Mouse (Mus musculus) cerebellum, adult 9-10 months (tissue): ENCODE measurements at regions not wholly inside any gene's neighbourhood (a gene's known extent, or its start where the extent isn't known, plus 50 kb on each side); places are given as distances from the start of the nearest gene placed in this dataset.
"Not testable (repeated sequence)": the region's sequence is repeated elsewhere in the genome, so short reads cannot be mapped to it uniquely, and the experiment has no call there.

Experiments used
- DNase-seq: peaks from one replicate; pipeline ENCODE4 v3.0.0; 2022

- peak; percentile 41 for DNase-seq
Observed at GRCm38 (mm10) chr4:143055371-143055770, 157.4 kb downstream of the Prdm2 start.

DNA sequence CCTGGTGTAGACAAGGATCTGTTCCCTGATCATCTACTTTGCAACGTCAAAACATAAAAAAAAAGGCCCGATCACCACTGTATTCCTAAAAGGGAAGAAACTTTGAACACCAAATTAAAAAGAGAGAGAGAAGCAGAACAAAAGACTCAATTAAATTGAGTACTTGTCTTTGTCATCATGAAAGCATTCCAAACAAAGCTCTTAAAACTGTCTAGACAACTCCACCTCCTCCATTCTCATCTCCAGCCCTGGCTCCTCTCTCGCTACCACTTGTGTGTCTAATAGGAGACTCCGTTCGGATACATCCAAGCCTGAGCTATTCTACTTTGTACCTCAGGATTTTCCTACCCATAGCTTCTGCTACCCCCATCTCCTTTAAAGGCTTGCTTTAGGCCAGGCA, 159.8 kb downstream of the Prdm2 start:
- DNase-seq, result no peak

GRCm38 (mm10) chr4:143051205-143051604, 161.6 kb downstream of the Prdm2 start:
- no peak for DNase-seq

GRCm38 (mm10) chr4:143045245-143045644, 167.6 kb downstream of the Prdm2 start:
- DNase-seq, result no peak

DNA sequence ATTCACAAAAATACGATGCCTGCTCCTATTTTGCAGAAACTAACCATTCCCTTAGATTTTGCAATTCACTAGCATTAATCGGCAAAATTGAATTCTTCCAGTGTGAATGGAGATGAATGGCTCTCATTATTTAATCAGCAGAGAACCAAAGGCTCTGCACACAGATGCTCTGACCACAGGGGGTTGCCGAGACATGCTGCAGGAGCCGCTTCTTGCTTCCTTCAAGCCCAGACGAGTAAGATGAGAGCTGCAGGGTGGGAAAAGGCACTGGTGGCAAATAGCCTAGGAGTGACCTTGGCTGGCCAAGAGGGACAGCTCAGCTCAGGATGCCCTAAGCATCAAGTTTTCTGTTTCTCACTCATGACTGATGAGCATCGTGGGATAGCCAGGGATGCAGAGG, 170.0 kb downstream of the Prdm2 start:
- DNase-seq, result peak; percentile 77

DNA sequence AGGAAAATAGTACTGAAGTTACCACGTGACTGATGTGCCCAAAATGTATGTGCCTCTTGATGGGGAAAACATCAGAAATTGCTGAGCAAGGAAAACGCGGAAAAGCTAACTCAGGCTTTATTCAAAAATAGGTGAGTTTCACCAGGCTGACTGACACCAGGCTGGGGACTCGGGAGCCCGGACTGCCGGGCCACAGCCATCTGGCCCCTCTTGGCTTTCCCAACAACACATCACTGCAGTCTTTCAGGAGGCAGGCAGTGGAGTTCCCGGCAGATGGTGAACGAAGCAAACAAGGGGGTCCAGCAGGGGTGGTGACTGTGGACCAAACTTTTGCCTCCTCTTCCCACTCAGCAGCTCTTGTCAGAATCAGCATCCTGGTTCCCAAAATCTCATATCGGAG, 174.2 kb downstream of the Prdm2 start:
- DNase-seq, result no peak

- DNase-seq, result no peak
Observed at GRCm38 (mm10) chr4:143036704-143037103, 176.1 kb downstream of the Prdm2 start.

DNA sequence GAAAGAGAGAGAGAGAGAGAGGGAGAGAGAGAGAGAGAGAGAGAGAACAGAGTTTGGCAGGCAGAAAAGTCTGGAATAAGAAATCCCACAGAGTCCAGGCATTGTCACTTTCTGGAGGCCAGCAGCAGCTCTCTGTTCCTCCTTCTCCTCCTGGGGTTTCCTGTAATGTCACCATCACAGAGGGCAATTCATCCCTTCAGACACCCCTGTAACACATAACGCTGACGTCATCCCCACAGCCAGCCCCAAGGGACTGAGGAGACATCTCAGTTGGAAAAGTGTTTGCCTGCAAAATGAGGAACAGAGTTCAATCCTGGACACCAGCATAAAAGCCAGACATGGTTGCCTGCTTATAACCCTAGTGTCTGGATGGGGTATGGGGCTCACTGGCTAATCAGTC, 177.7 kb downstream of the Prdm2 start:
- not testable (repeated sequence) for DNase-seq

GRCm38 (mm10) chr4:143034324-143034723, 178.5 kb downstream of the Prdm2 start:
- DNase-seq, result not testable (repeated sequence)

DNA sequence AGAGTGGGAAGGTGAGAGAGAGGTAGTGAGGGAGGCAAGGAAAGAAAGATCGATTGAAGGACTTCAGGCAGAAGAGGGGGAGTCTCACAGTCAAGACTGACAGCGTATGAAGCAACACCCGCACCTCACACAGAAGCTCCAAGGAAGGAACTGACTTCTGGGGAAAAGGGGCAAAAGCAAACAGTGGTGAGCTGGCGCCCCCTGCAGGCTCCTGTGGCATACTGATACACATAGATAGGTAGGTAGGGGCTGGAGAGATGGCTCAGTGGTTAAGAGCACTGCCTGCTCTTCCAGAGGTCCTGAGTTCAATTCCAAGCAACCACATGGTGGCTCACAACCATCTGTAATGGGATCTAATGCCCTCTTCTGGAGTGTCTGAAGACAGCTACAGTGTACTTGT, 183.0 kb downstream of the Prdm2 start:
- DNase-seq, result not testable (repeated sequence)

- peak; percentile 54 for DNase-seq
Observed at GRCm38 (mm10) chr4:143027292-143027691, 185.5 kb downstream of the Prdm2 start.

GRCm38 (mm10) chr4:143021242-143021881, 191.4 kb downstream of the Prdm2 start:
- peak; percentile 59 for DNase-seq

GRCm38 (mm10) chr4:143020658-143021057, 192.1 kb downstream of the Prdm2 start:
- DNase-seq, result no peak

DNA sequence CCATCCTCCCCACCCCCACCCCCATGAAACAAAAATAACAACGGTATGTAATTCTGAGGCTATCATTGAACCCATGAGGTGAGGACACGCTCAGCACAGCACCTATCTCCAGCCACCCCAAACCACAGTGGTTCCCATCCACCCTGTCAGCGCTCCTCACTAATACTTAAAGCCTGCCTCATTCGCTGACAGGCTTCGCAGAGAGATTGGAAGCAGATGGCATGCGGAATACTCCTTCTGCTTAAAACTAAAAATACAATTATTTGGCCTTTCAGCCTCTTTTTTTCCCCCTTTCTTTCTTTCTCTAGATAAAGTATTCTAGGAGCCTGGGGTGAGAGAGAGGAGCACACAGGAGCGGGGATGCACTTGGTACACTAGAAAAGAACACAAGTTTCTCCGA, 199.9 kb downstream of the Prdm2 start:
- DNase-seq, result no peak

DNA sequence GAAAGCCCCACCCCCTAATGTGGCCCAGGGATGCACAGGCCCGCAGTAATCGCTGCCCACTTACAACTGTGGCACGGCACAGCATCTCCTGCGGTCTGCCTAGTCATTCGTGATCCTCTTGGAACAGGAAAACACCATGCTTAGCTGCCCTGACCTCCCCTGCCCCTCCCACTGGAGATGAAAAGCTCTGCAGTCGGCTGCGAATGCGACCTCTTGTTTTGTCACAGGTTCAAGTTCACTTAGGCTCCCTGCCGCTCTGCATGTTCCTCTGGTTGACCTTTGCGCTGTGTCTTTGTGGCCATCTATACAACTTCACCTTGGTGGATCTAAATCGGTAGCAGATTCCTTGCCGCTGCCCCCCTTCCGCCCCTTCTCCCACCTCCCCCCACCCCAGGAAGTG, 210.8 kb downstream of the Prdm2 start:
- no peak for DNase-seq

DNA sequence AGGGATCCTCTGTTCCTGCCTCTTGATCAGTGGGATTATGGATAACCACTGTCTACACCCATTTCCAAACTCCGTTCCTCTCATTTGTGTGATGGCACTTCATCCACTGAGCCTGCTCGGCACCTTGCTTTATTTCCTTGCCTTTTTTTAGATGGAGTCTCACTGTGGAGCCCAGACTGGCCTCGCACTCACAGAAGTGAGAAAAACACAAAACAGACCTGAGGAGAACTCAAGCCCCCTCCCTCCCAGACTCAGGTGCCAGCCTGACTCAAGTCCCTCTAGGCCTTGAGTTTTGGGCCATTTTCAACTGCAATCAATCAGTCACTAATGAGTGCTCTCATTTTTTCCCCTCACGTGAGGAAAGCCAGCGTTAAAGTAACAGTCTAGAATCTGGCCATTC, 211.3 kb downstream of the Prdm2 start:
- DNase-seq, result no peak

- DNase-seq, result peak; percentile 14
Observed at GRCm38 (mm10) chr4:142996406-142996805, 216.4 kb downstream of the Prdm2 start.

- no peak for DNase-seq
Observed at GRCm38 (mm10) chr4:142991401-142991800, 221.4 kb downstream of the Prdm2 start.

- no peak for DNase-seq
Observed at GRCm38 (mm10) chr4:142989175-142989574, 223.6 kb downstream of the Prdm2 start.

DNA sequence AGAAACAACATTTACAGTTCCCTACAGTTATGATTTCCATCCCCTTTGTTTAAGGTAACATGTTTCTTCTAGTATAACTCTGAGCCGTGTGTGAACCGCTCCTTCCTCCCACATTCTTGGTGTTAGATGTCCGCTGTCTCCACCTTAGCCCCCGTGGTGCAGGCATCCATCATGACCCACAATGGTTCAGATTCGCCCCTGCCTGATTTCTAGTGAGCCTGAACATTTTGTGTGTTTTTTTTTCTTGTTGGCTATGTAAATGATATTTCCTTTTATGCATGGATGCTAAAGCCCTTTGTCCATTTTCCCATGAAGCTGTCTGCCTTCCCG, 229.5 kb downstream of the Prdm2 start:
- no peak for DNase-seq

DNA sequence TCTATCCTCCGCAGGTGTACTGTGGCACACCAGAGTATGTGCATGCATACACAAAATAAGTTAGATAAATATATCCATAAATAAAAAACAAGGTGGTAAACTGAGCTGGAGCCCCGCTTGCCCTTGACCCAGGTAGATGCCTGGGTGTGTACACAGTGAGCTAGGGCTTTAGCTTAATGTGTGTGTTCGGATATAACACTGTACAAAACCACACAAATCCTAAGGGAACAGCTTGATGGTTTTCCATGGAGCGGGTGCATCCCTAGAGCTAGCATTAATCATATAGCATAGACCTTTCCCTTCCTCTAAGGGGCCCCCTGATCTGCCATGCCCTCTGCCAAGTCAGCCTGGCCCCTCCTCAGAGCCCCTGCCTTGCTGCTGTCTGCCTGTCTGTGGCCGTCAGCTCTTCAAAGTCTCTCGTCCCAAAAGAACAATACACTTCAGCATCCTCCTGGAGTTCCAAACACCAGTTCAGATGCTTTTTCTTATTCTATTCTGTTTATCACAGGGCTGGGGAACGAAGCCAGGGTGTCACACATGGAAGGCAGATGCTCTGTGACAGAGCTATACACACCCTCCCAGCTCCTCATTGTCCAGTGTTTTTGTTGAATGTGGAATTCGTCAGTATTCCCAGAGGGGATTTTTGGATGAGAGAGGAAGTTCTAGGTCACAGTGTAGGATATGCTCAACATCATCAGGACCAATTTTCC, 230.1 kb downstream of the Prdm2 start:
- DNase-seq, result no peak

DNA sequence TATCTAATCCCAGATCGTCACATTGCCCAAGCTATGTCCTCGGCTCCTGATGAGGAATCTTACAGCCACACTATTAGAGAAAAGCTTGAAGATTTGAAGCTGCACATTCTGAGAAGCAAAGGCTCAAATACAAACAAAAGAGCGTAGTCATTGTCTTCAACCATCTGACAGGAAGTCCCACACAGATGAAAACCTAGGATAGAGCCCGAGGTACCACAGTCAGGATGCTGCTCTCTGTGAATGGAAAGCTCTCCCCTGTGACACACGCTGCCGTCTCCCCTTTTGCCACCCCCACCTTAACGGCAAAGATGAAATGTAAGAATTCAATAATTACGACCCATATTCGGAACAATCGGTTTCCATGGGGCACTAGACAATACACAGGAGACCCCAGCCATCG, 237.2 kb downstream of the Prdm2 start:
- no peak for DNase-seq

DNA sequence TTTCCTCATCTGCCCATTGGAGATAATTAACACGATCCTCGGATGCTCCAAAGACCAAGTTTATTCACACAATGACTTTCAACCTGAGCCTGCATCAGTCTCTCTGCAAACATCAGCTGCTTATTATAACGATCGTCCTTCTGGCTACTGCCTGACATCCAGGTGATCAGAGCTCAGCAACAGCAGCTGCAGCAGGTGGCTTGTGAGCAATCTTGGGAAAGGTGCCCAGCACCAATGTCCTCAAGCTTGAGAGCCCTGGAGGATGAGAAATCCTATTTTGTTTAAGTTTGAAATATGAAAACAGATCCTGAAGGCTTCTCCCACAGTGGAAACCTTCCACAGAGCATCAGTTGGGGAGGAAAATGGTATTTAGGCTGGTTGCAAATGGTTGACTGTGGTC, 242.8 kb downstream of the Prdm2 start:
- peak; percentile 24 for DNase-seq

GRCm38 (mm10) chr4:142967604-142968003, 245.2 kb downstream of the Prdm2 start:
- DNase-seq, result no peak

DNA sequence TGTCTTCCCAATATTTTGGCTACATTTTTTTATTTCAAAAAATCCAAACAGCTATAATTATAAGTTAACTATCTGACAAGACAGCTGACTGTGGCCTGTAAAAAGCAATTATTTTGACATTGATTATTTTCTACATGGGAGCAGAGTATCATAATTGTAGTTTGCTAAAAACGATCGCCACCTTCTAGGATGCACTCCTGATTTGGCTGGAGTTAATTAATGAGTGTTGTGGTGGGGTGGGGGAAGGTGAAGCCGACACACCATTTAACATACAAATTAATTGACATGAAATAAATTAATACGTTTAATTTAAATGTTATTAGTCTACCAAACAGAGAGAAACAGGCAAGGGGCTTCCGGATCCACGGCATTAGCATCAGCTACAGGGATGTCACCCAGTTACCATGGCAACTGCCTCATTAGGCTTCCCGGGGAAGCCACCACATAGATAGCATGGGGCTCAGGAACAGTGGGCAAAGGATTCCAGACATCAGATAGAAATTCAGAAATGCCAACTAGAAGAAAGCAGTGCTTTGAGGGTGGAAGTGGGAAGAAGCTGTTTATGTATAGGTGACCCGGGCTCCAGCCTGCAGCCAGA, 255.9 kb downstream of the Prdm2 start:
- no peak for DNase-seq
